Mouse (Mus musculus) liver, postnatal 0 days (tissue): ENCODE measurements at regions not wholly inside any gene's neighbourhood (a gene's known extent, or its start where the extent isn't known, plus 50 kb on each side); places are given as distances from the start of the nearest gene placed in this dataset.
A peak's percentile ranks its signal among the peaks of the same experiment; 100 is the strongest.

ENCODE experiments used
- ATAC-seq: fragments of 200-750 bp; cut with Nextera tagmentation; 2 replicates; pipeline ENCODE4 v1.8.0; 2017; ENCODE audit warnings: mild to moderate bottlenecking, moderate library complexity
- DNase-seq: peaks from one replicate; pipeline ENCODE4 v3.0.0-alpha.2; 2016
- H3K27ac ChIP-seq: fragments of 300-500 bp; sonication (generic); 2 replicates; pipeline ENCODE4 v1.5.1; 2014; ENCODE audit warnings: antibody characterized with exemption, moderate library complexity, mild to moderate bottlenecking, low read depth
- H3K27me3 ChIP-seq: fragments of 300-500 bp; sonication (generic); 2 replicates; pipeline ENCODE4 v1.6.1; 2014; ENCODE audit warnings: low read length, control low read depth, mixed read lengths; ENCODE audit not compliant: insufficient read depth
- H3K36me3 ChIP-seq: fragments of 300-500 bp; sonication (generic); replicated peaks from 2 replicates; pipeline ENCODE4 v1.6.1; 2014; ENCODE audit warnings: mild to moderate bottlenecking, control low read depth, low read length, moderate library complexity, mixed read lengths; ENCODE audit not compliant: insufficient read depth
- H3K4me1 ChIP-seq: fragments of 300-500 bp; sonication (generic); 2 replicates; pipeline ENCODE4 v1.6.1; 2014; ENCODE audit warnings: antibody characterized with exemption, mild to moderate bottlenecking, control low read depth; ENCODE audit not compliant: insufficient read depth
- H3K4me2 ChIP-seq: fragments of 300-500 bp; sonication (generic); 2 replicates; pipeline ENCODE4 v1.6.1; 2014; ENCODE audit warnings: low read depth, mild to moderate bottlenecking, low read length, moderate library complexity, mixed read lengths
- H3K4me3 ChIP-seq: fragments of 300-500 bp; sonication (generic); 2 replicates; pipeline ENCODE4 v1.5.1; 2014; ENCODE audit warnings: low read depth, low read length
- H3K9ac ChIP-seq: fragments of 300-500 bp; sonication (generic); replicated peaks from 2 replicates; pipeline ENCODE4 v1.6.1; 2014; ENCODE audit warnings: mild to moderate bottlenecking, moderate library complexity
- H3K9me3 ChIP-seq: fragments of 300-500 bp; sonication (generic); 2 replicates; pipeline ENCODE4 v1.6.1; 2016; ENCODE audit warnings: mild to moderate bottlenecking, control low read depth, low read length, mixed read lengths
- CTCF ChIP-seq: sonication (generic); IDR thresholded peaks from 2 replicates; pipeline ENCODE4 v1.5.1; 2016; ENCODE audit warnings: antibody characterized with exemption, low read depth
- EP300 ChIP-seq: IDR thresholded peaks from 2 replicates; pipeline ENCODE4 v1.6.1; 2016; ENCODE audit warnings: antibody characterized with exemption, low read depth, mild to moderate bottlenecking
- WGBS: fragments of 180-500 bp; shearing (Covaris S2); extraction: QIAGEN DNeasy Blood & Tissue Kit; methylation state at CpG from one replicate; pipeline ENCODE4 v1.1.7; 2014; ENCODE audit not compliant: insufficient replicate concordance; 5-methylcytosine and 5-hydroxymethylcytosine counted together

DNA sequence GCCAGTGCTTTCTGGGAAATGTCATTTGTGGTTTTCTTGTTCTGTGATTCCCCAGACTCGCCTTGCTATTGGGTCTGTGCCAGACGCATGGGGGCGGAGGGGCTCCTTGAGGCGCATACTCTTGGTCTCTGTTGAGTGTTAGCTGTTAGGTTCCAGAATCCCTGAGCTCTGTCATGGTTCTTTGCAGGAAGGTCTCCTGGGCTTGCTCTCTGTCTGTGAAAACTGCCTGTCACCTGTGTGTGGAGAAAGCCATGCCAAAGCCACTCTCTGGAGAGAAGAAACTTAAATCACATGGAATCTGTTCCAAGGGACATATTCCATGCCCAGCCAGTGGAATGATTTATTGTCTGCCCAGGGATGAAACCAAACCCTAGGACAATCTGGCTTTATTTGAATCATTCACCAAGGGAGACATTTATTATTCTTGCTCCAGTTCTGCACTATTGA, 134.5 kb upstream of the Ankrd55 start:
- 52% methylated on average over 4 of the region's 4 CpGs for WGBS
- H3K9ac ChIP-seq, result no peak overlapping the region
- 0 out of 2 replicates have a peak, but pooled peaks cover 5% of the 10 kb centered on the region for H3K27me3 ChIP-seq
- peaks cover 6% of the 10 kb centered on the region; the same call in 1 of the 2 replicates for H3K4me1 ChIP-seq
- H3K4me2 ChIP-seq, result 0 out of 2 replicates have a peak overlapping the region, but pooled peaks have one; percentile 47
- DNase-seq (no peak), ATAC-seq (no peak)
- no peak overlapping the region for H3K4me3 ChIP-seq
- TF ChIP-seq EP300 (no peak), CTCF (no peak)
- H3K27ac ChIP-seq, result no peak overlapping the region
- no peaks in the 10 kb centered on the region for H3K36me3 ChIP-seq
- no peaks in the 10 kb centered on the region for H3K9me3 ChIP-seq

DNA sequence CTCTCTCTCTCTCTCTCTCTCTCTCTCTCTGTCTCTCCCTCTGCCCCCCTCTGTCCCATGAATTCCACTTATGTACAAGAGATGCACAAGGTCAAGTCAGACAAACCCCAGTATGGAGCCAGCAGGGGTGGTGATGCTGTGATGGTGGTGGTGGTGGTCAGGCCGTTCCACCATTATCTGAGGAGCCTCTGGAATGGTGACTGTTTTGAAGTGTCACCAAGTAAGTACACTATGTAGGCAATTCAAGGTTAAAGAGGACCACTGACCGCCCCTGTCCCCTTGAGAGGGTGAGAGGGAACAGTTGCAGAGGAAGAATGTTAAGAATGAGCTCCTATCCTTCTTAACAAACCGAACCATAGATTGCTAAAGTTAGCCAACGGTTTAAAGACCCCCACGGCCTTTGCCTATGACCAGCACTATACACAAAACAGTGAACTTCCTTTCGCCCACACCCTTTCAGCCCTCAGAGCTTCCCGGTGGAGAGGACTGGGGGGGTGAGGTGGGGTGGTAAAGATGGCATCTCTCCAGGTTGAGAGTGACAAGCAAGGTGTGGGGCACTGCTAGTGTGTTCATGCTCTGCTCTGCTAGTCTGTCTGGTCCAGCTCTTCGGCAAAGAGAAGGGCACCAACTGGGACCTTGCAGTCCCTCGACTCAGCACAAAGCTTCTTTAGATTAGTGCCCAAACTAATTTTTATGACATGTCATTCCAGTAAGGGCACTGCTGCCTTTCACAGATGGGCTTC, 128.7 kb upstream of the Ankrd55 start:
- Histone ChIP-seq H3K4me1 (no peaks in the 10 kb centered on the region), H3K9me3 (no peaks in the 10 kb centered on the region), H3K4me2 (no peak overlapping the region), H3K27me3 (no peaks in the 10 kb centered on the region), H3K27ac (no peak overlapping the region), H3K9ac (no peak overlapping the region), H3K4me3 (no peak overlapping the region), H3K36me3 (no peaks in the 10 kb centered on the region)
- TF ChIP-seq EP300 (no peak), CTCF (no peak)
- DNase-seq, result no peak
- 73% methylated on average over 9 of the region's 9 CpGs for WGBS
- ATAC-seq, result no peak

DNA sequence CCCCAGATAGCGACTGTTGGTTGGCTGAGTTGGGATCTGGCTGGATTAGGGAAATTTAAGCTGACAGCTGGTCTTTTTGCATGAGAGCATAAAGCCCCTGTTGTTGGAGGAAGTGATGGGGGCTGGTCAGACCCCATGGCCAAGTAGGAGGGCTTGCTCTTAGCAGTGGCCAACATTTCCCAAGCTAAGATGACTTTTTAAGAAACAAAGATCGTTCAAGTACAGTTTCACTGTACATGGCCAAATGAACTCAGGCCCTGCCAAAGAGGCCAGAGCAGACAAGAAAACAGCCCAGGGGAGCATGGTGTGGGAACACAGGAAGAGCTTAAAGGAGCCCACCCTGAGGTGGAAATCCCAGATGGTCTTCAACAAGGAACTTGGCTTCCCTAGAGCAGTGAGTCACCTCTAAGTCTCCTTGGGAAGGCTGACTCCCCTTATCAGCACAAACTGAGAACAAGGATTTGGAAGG, 128.0 kb upstream of the Ankrd55 start:
- no peak overlapping the region for H3K4me3 ChIP-seq
- H3K27ac ChIP-seq, result no peak overlapping the region
- H3K4me1 ChIP-seq, result no peaks in the 10 kb centered on the region
- WGBS, result 78% methylated on average over 2 of the region's 2 CpGs
- H3K36me3 ChIP-seq, result no peaks in the 10 kb centered on the region
- no peaks in the 10 kb centered on the region for H3K27me3 ChIP-seq
- H3K9me3 ChIP-seq, result no peaks in the 10 kb centered on the region
- ATAC-seq, result no peak
- H3K4me2 ChIP-seq, result no peak overlapping the region
- TF ChIP-seq CTCF, result no peak
- no peak for TF ChIP-seq EP300
- H3K9ac ChIP-seq, result no peak overlapping the region
- DNase-seq, result no peak

DNA sequence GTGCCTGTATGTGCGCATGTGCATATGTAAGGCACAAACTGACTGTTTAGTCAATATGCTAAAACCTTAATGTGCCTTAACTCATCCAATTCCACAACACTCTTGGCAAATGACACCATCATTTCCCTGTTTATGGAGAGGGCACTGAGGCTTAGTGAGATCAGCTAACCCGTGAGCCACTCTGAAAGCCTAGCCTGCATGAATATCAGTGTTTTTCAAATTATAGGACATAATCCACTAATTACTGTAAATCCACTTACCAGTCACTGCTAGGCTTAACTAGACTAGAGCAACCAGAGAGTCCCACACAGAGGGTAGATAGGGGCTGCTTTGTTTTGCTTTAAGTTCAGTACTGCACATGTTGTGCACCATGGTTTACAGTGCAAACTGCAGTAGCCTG, 127.5 kb upstream of the Ankrd55 start:
- Histone ChIP-seq H3K27me3 (no peaks in the 10 kb centered on the region), H3K4me2 (no peak overlapping the region), H3K36me3 (no peaks in the 10 kb centered on the region), H3K27ac (no peak overlapping the region), H3K9ac (no peak overlapping the region), H3K9me3 (no peaks in the 10 kb centered on the region), H3K4me3 (no peak overlapping the region), H3K4me1 (no peaks in the 10 kb centered on the region)
- TF ChIP-seq EP300 (no peak), CTCF (no peak)
- DNase-seq, result no peak
- WGBS, result 74% methylated on average over 2 of the region's 2 CpGs
- no peak for ATAC-seq

DNA sequence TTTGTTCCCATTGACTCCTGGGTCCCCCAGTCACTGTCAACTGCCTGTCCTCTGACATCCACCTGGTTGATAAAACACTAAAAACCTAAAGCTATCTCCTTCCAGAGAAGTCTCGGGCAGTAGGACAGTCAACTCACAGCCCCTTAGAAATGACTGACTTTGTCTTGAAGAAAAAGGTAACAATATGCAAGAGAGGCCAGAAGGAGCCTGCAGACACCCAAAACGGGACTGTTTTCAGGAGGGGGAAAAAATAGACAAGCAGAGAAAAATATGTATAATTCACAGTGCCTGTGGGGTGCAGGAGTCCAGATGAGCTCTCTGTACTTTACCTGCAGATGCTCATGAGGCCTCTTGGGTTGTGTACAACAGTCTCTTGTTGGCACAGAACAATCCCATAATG, 126.4 kb upstream of the Ankrd55 start:
- 67% methylated on average over 2 of the region's 2 CpGs for WGBS
- Histone ChIP-seq H3K9ac (no peak overlapping the region), H3K36me3 (no peaks in the 10 kb centered on the region), H3K4me3 (no peak overlapping the region), H3K27me3 (no peaks in the 10 kb centered on the region), H3K4me1 (no peaks in the 10 kb centered on the region), H3K4me2 (no peak overlapping the region), H3K27ac (no peak overlapping the region), H3K9me3 (no peaks in the 10 kb centered on the region)
- TF ChIP-seq CTCF, result no peak
- no peak for TF ChIP-seq EP300
- ATAC-seq (no peak), DNase-seq (no peak)

DNA sequence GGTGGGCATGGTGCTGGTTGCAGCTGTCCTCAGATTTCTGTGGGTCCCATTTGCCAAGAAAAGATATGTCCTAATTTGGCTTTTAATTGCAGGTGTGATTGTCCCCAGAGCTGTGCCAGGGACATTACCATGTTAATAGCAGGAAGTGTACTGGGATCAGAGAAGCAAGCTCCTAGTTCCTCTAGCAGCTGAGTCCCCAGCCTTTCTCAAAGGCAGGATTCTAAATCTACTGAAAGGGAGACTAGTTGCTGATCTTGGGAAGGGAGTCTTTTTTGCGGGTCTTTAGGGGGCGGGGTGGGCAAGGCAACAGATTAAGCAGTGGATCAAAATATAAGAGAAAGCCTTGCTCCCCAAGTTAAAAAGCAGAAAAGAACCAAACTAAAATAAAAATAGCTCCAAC, 122.3 kb upstream of the Ankrd55 start:
- Histone ChIP-seq H3K27me3 (no peaks in the 10 kb centered on the region), H3K27ac (no peak overlapping the region), H3K9me3 (no peaks in the 10 kb centered on the region), H3K36me3 (no peaks in the 10 kb centered on the region), H3K9ac (no peak overlapping the region), H3K4me3 (no peak overlapping the region), H3K4me1 (no peaks in the 10 kb centered on the region), H3K4me2 (no peak overlapping the region)
- TF ChIP-seq EP300 (no peak), CTCF (no peak)
- ATAC-seq (no peak), DNase-seq (no peak)
- 70% methylated on average over 2 of the region's 2 CpGs for WGBS
